Mouse (Mus musculus) liver, embryonic 12.5 days (tissue): ENCODE measurements around the gene Dennd4a. TPM values are rescaled to one million over a fixed set of nuclear protein-coding genes. Genes with fewer than 3 reads are reported as not detected.

ENCODE experiments used
- ATAC-seq: fragments of 200-750 bp; cut with Nextera tagmentation; 2 replicates; pipeline ENCODE4 v1.8.0; 2017; ENCODE audit warnings: moderate number of reproducible peaks, mild to moderate bottlenecking, moderate library complexity
- H3K27ac ChIP-seq: fragments of 300-500 bp; sonication (generic); 2 replicates; pipeline ENCODE4 v1.5.1; 2016; ENCODE audit warnings: mild to moderate bottlenecking
- H3K27me3 ChIP-seq: fragments of 300-500 bp; sonication (generic); replicated peaks from 2 replicates; pipeline ENCODE4 v1.6.1; 2016; ENCODE audit warnings: mild to moderate bottlenecking, moderate library complexity
- H3K36me3 ChIP-seq: fragments of 300-500 bp; sonication (generic); 2 replicates; pipeline ENCODE4 v1.6.1; 2016; ENCODE audit warnings: mild to moderate bottlenecking, moderate library complexity
- H3K4me1 ChIP-seq: fragments of 300-500 bp; sonication (generic); 2 replicates; pipeline ENCODE4 v1.6.1; 2016
- H3K4me2 ChIP-seq: fragments of 300-500 bp; sonication (generic); 2 replicates; pipeline ENCODE4 v1.6.1; 2016; ENCODE audit warnings: mild to moderate bottlenecking, moderate library complexity
- H3K4me3 ChIP-seq: fragments of 300-500 bp; sonication (generic); 2 replicates; pipeline ENCODE4 v1.5.1; 2016; ENCODE audit warnings: mild to moderate bottlenecking, moderate library complexity
- H3K9ac ChIP-seq: fragments of 300-500 bp; sonication (generic); 2 replicates; pipeline ENCODE4 v1.6.1; 2016; ENCODE audit warnings: mild to moderate bottlenecking, moderate library complexity
- H3K9me3 ChIP-seq: fragments of 300-500 bp; sonication (generic); replicated peaks from 2 replicates; pipeline ENCODE4 v1.6.1; 2016; ENCODE audit warnings: mild to moderate bottlenecking, moderate library complexity
- WGBS: fragments of 180-500 bp; shearing (Covaris S2); methylation state at CpG from one replicate; pipeline ENCODE4 v1.1.7; 2016; ENCODE audit not compliant: insufficient replicate concordance; 5-methylcytosine and 5-hydroxymethylcytosine counted together
- polyA plus RNA-seq: library from polyadenylated mRNA; unstranded; fragments of >200 nt; fragmentation: Nextera tagmentation; extraction: Ambion mirVana; gene quantifications from 2 replicates; pipeline ENCODE4 v1.2.1, GENCODE M21; 2016

The Dennd4a gene
- polyA plus RNA-seq, 1 experiment from 2014 or later = 32.7 TPM

DNA sequence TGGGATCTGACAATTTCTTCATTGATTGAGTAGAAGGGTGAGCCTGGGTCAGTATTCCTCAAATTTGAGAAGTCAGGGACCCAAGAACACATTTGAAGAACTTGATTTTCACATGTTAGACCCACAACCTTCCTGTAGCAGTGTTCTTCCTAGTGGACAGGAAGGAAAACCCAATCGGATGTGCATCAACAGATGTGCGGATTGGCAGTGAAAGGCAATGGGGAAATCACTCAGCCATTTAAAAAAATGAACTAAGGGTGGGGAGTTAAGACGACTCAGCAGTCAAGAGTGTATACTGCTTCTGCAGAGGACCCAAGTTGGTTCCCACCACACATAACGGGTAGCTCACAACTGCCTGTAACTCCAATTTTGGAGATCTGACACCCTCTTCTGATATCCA lies 35.6 kb upstream of the Dennd4a start:
- H3K36me3 ChIP-seq = no peaks in the 10 kb centered on the region
- H3K9me3 ChIP-seq = no peaks in the 10 kb centered on the region
- H3K4me2 ChIP-seq = no peak overlapping the region
- peaks cover 27% of the 10 kb centered on the region for H3K4me1 ChIP-seq
- no peak for ATAC-seq
- H3K27ac ChIP-seq = peak overlapping the region; percentile 49
- H3K4me3 ChIP-seq = no peak overlapping the region
- H3K27me3 ChIP-seq = no peaks in the 10 kb centered on the region
- H3K9ac ChIP-seq = no peak overlapping the region
- WGBS = 50% methylated on average over 4 of the region's 4 CpGs

- no peak overlapping the region for H3K4me3 ChIP-seq
- H3K4me2 ChIP-seq = no peak overlapping the region
- WGBS = 74% methylated on average over 4 of the region's 4 CpGs
- no peaks in the 10 kb centered on the region for H3K9me3 ChIP-seq
- H3K36me3 ChIP-seq = no peaks in the 10 kb centered on the region
- no peak for ATAC-seq
- H3K4me1 ChIP-seq = peaks cover 17% of the 10 kb centered on the region
- H3K27ac ChIP-seq = no peak overlapping the region
- H3K9ac ChIP-seq = no peak overlapping the region
- no peaks in the 10 kb centered on the region for H3K27me3 ChIP-seq
Measured at GRCm38 (mm10) chr9:64777441-64777987, 33.6 kb upstream of the Dennd4a start.

GRCm38 (mm10) chr9:64778151-64778550 lies 33.0 kb upstream of the Dennd4a start:
- H3K36me3 ChIP-seq = no peaks in the 10 kb centered on the region
- ATAC-seq = no peak
- no peak overlapping the region for H3K9ac ChIP-seq
- H3K4me3 ChIP-seq = no peak overlapping the region
- no peak overlapping the region for H3K27ac ChIP-seq
- H3K27me3 ChIP-seq = no peaks in the 10 kb centered on the region
- H3K9me3 ChIP-seq = no peaks in the 10 kb centered on the region
- WGBS = 68% methylated on average over 1 of the region's 1 CpGs
- H3K4me2 ChIP-seq = no peak overlapping the region
- H3K4me1 ChIP-seq = peaks cover 17% of the 10 kb centered on the region

GRCm38 (mm10) chr9:64779628-64780027 lies 31.5 kb upstream of the Dennd4a start:
- no peaks in the 10 kb centered on the region for H3K9me3 ChIP-seq
- H3K9ac ChIP-seq = no peak overlapping the region
- no peaks in the 10 kb centered on the region for H3K27me3 ChIP-seq
- no peaks in the 10 kb centered on the region for H3K36me3 ChIP-seq
- H3K4me3 ChIP-seq = no peak overlapping the region
- peaks cover 10% of the 10 kb centered on the region for H3K4me1 ChIP-seq
- ATAC-seq = no peak
- no peak overlapping the region for H3K27ac ChIP-seq
- WGBS = 35% methylated on average over 7 of the region's 7 CpGs
- H3K4me2 ChIP-seq = no peak overlapping the region

DNA sequence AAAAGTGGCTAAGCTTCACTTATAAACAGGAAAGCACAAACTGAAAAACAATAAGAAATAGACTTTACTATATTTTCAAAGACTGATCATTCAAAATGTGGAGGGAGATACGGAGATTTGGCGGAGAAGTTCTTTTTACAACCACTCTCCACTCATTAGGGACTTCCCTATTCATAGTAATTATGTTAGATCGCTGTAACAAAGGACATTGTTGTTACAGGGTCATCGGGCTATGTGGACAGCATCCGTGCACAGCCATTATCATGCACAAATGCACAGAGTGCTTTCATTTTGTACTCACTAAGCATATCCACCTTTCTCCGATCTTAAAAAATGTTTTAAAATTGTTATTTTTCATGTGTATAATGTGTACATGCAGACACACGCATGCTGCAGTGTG lies 27.6 kb upstream of the Dennd4a start:
- H3K27me3 ChIP-seq = no peaks in the 10 kb centered on the region
- H3K9ac ChIP-seq = no peak overlapping the region
- no peak overlapping the region for H3K4me2 ChIP-seq
- ATAC-seq = no peak
- H3K27ac ChIP-seq = no peak overlapping the region
- 78% methylated on average over 7 of the region's 7 CpGs for WGBS
- H3K9me3 ChIP-seq = no peaks in the 10 kb centered on the region
- no peaks in the 10 kb centered on the region for H3K36me3 ChIP-seq
- no peak overlapping the region for H3K4me3 ChIP-seq
- peaks cover 15% of the 10 kb centered on the region for H3K4me1 ChIP-seq

- ATAC-seq = peak; percentile 67; the same call in 1 of the 2 replicates
- no peak overlapping the region for H3K4me3 ChIP-seq
- H3K9ac ChIP-seq = no peak overlapping the region
- WGBS = 25% methylated on average over 4 of the region's 4 CpGs
- no peak overlapping the region for H3K4me2 ChIP-seq
- H3K27ac ChIP-seq = 0 out of 2 replicates have a peak overlapping the region, but pooled peaks have one; percentile 28
- H3K9me3 ChIP-seq = no peaks in the 10 kb centered on the region
- no peaks in the 10 kb centered on the region for H3K27me3 ChIP-seq
- no peaks in the 10 kb centered on the region for H3K36me3 ChIP-seq
- H3K4me1 ChIP-seq = peaks cover 24% of the 10 kb centered on the region
Measured at GRCm38 (mm10) chr9:64784841-64785240, 26.3 kb upstream of the Dennd4a start.

- Histone ChIP-seq H3K9me3 (no peaks in the 10 kb centered on the region), H3K4me1 (peaks cover 36% of the 10 kb centered on the region), H3K9ac (no peak overlapping the region), H3K27ac (peak overlapping the region; percentile 33), H3K27me3 (no peaks in the 10 kb centered on the region), H3K4me2 (no peak overlapping the region), H3K36me3 (no peaks in the 10 kb centered on the region), H3K4me3 (no peak overlapping the region)
- WGBS = 79% methylated on average over 9 of the region's 9 CpGs
- ATAC-seq = no peak
Measured at GRCm38 (mm10) chr9:64786216-64786905, 24.8 kb upstream of the Dennd4a start.

GRCm38 (mm10) chr9:64788070-64788469 lies 23.1 kb upstream of the Dennd4a start:
- H3K4me3 ChIP-seq = no peak overlapping the region
- H3K4me1 ChIP-seq = peaks cover 51% of the 10 kb centered on the region
- no peak for ATAC-seq
- H3K27ac ChIP-seq = peak overlapping the region; percentile 27; the same call in 1 of the 2 replicates
- no peak overlapping the region for H3K9ac ChIP-seq
- H3K27me3 ChIP-seq = no peaks in the 10 kb centered on the region
- no peaks in the 10 kb centered on the region for H3K36me3 ChIP-seq
- no peak overlapping the region for H3K4me2 ChIP-seq
- 93% methylated on average over 7 of the region's 7 CpGs for WGBS
- H3K9me3 ChIP-seq = no peaks in the 10 kb centered on the region

- Histone ChIP-seq H3K27ac (peak overlapping the region; percentile 97), H3K36me3 (no peaks in the 10 kb centered on the region), H3K4me2 (peak overlapping the region; percentile 54), H3K27me3 (no peaks in the 10 kb centered on the region), H3K4me1 (peaks cover 63% of the 10 kb centered on the region), H3K4me3 (peak overlapping the region; percentile 15; the same call in 1 of the 2 replicates), H3K9ac (peak overlapping the region; percentile 49; the same call in 1 of the 2 replicates), H3K9me3 (no peaks in the 10 kb centered on the region)
- ATAC-seq = no peak
- WGBS = 18% methylated on average over 13 of the region's 13 CpGs
Measured at GRCm38 (mm10) chr9:64789341-64789761, 21.8 kb upstream of the Dennd4a start.

GRCm38 (mm10) chr9:64789887-64790400 lies 21.2 kb upstream of the Dennd4a start:
- peak overlapping the region; percentile 97 for H3K27ac ChIP-seq
- no peaks in the 10 kb centered on the region for H3K9me3 ChIP-seq
- peak overlapping the region; percentile 49; the same call in 1 of the 2 replicates for H3K9ac ChIP-seq
- no peak for ATAC-seq
- no peaks in the 10 kb centered on the region for H3K36me3 ChIP-seq
- H3K4me1 ChIP-seq = peaks cover 68% of the 10 kb centered on the region
- no peaks in the 10 kb centered on the region for H3K27me3 ChIP-seq
- H3K4me3 ChIP-seq = 0 out of 2 replicates have a peak overlapping the region, but pooled peaks have one; percentile 15
- 34% methylated on average over 9 of the region's 10 CpGs for WGBS
- H3K4me2 ChIP-seq = peak overlapping the region; percentile 54

GRCm38 (mm10) chr9:64790673-64791660 lies 20.2 kb upstream of the Dennd4a start:
- no peaks in the 10 kb centered on the region for H3K36me3 ChIP-seq
- H3K9ac ChIP-seq = peak overlapping the region; percentile 58
- no peaks in the 10 kb centered on the region for H3K9me3 ChIP-seq
- 60% methylated on average over 7 of the region's 7 CpGs for WGBS
- peak overlapping the region; percentile 97 for H3K27ac ChIP-seq
- no peaks in the 10 kb centered on the region for H3K27me3 ChIP-seq
- no peak for ATAC-seq
- H3K4me1 ChIP-seq = peaks cover 70% of the 10 kb centered on the region
- no peak overlapping the region for H3K4me2 ChIP-seq
- no peak overlapping the region for H3K4me3 ChIP-seq
